Mouse (Mus musculus) brown adipose tissue, adult 24 weeks (tissue): ENCODE results near the gene Tnfsfm13. TPM values are rescaled to one million over a fixed set of nuclear protein-coding genes. Genes with fewer than 3 reads are reported as not detected.

ENCODE experiments used
- H3K27ac ChIP-seq: fragments of 200-500 bp; replicated peaks from 2 replicates; pipeline ENCODE4 v1.5.1; 2012; ENCODE audit warnings: low read depth, mild to moderate bottlenecking, low read length
- H3K4me1 ChIP-seq: fragments of 200-500 bp; 2 replicates; pipeline ENCODE4 v1.6.1; 2012; ENCODE audit warnings: low read length, mixed read lengths; ENCODE audit not compliant: control insufficient read depth, insufficient read depth, insufficient read length
- H3K4me3 ChIP-seq: fragments of 200-500 bp; 2 replicates; pipeline ENCODE4 v1.5.1; 2012; ENCODE audit warnings: low read depth, mild to moderate bottlenecking, low read length, moderate library complexity; ENCODE audit not compliant: insufficient read depth
- polyA plus RNA-seq: library from polyadenylated mRNA; stranded (reverse); fragments of >200 nt; gene quantifications from 2 replicates; pipeline ENCODE4 v1.2.4, GENCODE M21; 2012; ENCODE audit not compliant: missing spikeins, insufficient read depth, insufficient read length

Gene Tnfsfm13
- polyA plus RNA-seq, 1 experiment: 0.99 TPM

DNA sequence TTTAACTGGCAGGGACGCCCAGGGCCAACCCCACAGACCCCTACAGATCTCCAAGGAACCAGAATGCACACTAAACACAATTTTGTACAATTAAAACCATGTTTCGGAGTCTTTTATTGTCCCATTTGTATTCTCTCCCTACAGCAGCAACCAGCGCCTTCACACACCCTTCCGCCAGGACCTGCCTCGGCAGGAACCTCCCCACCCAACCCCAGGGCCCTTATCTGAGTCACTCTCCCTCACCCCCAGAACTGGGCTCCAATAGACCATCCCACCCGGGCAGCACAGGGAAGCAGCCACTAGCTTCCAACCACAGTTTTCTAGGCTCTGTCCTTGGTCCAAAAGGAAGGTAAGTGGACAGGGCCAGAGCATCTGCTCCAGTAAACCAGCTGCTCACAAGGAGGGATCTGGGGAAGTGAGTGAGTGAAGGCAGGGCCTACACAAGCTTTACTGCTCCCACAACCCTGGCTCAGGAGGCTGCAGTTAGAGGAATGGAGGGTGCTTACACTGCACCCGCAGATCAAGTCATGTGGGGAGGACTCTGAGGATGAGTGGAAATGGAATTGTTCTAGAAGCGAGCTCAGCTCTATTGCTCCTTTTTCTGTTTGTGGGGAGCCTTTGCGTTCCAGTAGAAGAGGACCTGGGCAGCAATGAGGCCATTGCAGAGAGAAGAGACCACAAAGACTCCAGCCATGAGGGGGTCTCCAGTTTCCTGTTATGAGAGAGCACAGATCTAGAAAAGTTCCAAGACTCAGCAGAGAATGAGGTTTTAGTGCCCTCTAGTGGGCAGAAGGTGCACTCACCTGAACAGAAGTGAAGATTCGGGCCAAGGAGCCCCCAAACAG lies 39.1 kb downstream of the Tnfsfm13 start:
- H3K4me3 ChIP-seq: no peak overlapping the region
- H3K27ac ChIP-seq: no peak overlapping the region
- no peaks in the 10 kb centered on the region; the same call in 1 of the 2 replicates for H3K4me1 ChIP-seq

DNA sequence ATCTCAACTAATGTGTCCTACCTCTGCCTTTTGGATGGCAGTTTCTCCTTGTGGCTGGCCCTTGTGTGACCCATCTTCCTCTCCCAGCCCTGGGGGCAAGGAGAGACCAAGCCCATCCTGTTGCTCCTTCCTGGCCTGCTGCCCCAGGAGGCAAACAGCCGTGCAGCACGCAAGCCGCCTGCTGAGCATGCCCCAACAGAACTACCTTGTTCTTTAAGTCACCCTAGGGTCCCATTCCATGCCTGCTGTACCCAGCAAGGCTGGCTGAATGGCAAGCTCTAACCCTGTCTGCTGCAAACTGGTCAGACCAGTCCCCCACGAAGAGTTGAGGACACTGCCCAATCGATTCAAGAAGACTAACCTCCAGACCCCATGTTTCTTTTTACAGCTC lies 39.8 kb downstream of the Tnfsfm13 start:
- no peak overlapping the region for H3K4me3 ChIP-seq
- no peaks in the 10 kb centered on the region; the same call in 1 of the 2 replicates for H3K4me1 ChIP-seq

DNA sequence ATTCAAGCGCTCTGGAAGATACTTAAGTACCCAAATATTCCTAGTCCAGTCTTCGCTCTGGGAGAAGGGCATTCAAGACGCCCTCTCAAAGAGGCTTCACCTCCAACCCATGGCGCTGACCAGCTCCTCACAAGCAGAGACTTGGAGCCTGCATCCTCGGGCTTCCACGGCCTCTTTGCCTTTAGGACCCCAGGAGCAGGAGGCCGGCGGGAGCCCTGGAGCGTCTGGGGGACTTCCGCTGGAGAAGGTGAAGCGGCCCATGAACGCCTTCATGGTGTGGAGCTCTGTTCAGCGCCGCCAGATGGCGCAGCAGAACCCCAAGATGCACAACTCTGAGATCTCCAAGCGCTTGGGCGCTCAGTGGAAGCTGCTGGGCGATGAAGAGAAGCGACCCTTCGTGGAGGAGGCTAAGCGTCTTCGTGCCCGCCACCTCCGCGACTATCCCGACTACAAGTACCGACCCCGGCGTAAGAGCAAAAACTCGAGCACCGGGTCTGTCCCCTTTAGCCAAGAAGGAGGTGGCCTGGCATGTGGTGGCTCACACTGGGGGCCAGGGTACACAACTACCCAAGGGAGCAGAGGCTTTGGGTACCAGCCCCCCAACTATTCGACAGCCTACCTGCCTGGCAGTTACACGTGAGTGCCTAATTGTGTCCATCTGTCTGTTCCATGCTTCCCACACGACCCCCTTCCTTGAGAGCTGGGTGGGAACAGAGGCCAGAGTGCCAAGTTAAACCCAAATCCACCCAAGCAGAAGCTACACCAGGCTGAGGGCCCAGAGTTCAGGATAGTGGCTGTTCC lies 40.4 kb downstream of the Tnfsfm13 start, which contains the start of gene Sox15:
Gene Sox15, plus strand, starts transcription at position 51 of the 801 bp plus-strand sequence.
- H3K4me1 ChIP-seq: no peaks in the 10 kb centered on the region; the same call in 1 of the 2 replicates
- no peak within 1 kb of the TSS for H3K4me3 ChIP-seq
- no peak within 1 kb of the TSS for H3K27ac ChIP-seq

More for the DNA sequence above, 39.8 kb downstream of the Tnfsfm13 start:
- no peak overlapping the region for H3K27ac ChIP-seq

DNA sequence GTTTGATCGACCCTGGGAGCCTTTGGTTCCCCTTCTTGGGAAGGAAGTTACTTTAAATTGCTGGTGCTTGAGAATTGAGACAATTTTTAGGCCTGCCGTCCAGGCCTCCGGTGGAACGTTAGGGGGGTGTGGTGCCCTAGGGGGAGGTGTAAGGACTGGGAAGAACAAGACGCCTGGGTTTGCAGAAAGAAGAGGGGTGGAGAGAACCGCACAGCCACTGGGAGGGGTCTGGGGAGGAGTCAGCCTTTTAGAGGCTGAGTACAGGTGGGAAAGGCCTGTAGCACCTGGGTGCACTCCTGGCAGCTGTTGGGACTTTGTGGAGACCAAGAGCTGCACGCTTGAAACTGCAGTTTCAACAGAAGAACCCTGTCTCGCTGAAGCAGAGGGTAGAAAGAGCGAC lies 41.1 kb downstream of the Tnfsfm13 start:
- Histone ChIP-seq H3K27ac (no peak overlapping the region), H3K4me1 (no peaks in the 10 kb centered on the region; the same call in 1 of the 2 replicates), H3K4me3 (no peak overlapping the region)

DNA sequence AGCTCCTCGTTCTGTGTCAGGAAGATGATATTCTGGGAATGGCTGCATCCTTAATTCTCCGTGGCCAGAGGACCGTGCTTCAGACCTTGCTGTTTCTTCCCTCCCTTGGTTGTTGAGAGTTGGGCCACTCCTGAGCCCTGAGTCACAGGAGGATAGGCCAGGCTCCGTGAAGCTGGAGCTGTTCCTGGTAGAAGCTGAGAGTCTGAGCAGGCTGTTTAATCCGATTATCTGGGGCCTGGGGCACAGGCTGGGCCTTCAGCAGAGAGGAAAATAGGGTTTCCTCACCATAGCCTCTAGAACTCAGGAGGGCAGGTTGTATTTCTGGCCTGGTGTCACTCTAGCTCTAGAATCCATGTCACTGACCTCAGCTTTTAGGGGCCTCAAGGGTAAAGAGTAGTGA lies 42.5 kb downstream of the Tnfsfm13 start:
- Histone ChIP-seq H3K4me3 (no peak overlapping the region), H3K4me1 (no peaks in the 10 kb centered on the region; the same call in 1 of the 2 replicates), H3K27ac (no peak overlapping the region)

DNA sequence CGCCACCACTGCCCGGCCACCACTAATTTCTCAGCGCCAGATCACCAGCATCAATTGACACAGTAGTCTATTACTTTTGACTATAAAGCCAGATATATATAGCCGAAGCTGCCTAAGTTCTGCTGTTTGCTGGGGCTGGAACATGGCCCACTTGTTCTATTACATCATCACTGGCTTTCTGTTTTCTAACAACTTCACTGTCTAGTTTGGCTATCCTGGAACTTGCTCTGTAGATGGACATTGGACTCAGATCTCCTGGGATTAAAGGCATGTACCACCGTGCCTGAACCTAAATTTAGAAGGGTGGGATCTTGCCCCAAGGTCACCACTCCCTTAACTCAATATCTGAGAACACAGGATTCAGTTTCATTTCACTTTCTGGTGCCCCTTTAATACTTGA lies 50.0 kb downstream of the Tnfsfm13 start:
- H3K27ac ChIP-seq: no peak overlapping the region
- no peak overlapping the region for H3K4me3 ChIP-seq
- no peaks in the 10 kb centered on the region for H3K4me1 ChIP-seq

DNA sequence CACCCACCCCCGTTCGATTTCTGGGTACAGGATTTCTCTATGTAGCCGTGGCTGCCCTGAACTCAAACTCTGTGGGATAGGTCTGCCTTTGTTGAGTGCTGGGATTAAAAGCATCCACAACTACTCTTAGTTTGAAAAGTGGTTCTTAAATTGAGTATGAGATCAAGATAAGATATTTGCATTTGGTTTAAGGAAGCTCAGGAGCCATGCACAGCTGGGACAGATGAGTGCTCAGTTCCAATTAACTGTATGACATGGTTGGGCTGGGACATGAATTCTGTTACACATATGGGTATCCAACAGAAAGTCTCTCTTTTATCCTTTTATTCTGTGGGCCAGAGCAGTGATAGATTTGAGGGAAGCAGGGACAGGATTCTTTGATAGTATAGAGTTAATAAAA lies 60.4 kb downstream of the Tnfsfm13 start:
- H3K4me3 ChIP-seq: no peak overlapping the region
- H3K4me1 ChIP-seq: 0 out of 2 replicates have a peak, but pooled peaks cover 2% of the 10 kb centered on the region
- H3K27ac ChIP-seq: no peak overlapping the region

DNA sequence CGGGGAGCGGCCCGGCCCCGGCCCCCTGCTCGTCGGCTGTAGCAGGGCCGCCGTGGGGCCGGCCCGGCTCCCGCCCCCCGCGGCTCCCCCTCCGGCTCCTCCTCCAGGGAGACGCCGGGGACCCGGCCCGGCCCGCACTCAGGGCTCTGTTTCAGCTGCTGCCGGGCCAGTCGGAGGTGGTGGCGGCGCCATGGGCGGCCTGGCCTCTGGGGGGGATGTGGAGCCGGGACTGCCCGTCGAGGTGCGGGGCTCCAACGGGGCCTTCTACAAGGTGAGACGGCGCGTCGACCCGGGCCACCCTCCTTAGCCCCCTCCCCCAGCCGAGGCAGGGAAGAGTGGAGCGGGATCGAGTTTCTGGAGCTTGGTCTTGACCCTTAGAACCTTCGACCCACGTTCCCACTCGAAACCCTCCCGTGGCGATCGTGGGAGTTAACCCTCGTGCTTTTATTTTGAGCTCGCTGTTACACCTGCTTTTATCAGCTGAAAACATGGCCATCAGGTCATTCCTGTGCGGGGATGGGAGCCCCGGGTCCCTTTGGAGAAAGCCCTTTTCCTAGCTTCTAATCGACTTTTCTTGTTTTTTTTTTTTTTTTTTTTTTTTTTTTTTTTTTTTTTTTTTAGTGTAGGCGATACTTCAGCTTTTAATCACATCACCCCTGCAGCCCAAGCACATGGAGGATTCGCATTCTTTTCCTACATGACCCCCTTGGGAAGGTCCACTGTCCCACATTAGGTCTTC lies 62.6 kb downstream of the Tnfsfm13 start:
- H3K4me1 ChIP-seq: 0 out of 2 replicates have a peak, but pooled peaks cover 2% of the 10 kb centered on the region
- peak overlapping the region; percentile 97 for H3K4me3 ChIP-seq
- peak overlapping the region; percentile 55 for H3K27ac ChIP-seq

Other genes starting within 250 kb of the Tnfsfm13 start
- not detected in 2 replicates for gene Dnah2, start 147.0 kb downstream of the Tnfsfm13 start, polyA plus RNA-seq
- not detected in 2 replicates for gene Efnb3, start 135.9 kb downstream of the Tnfsfm13 start, polyA plus RNA-seq
- gene Wrap53, start 115.8 kb downstream of the Tnfsfm13 start, polyA plus RNA-seq: 10.7 and 10.9 TPM in 2 replicates
- 13.6 and 18.3 TPM in 2 replicates for gene Trp53, start 115.7 kb downstream of the Tnfsfm13 start, polyA plus RNA-seq
- gene Atp1b2, start 90.2 kb downstream of the Tnfsfm13 start, polyA plus RNA-seq: 6.7 and 8.3 TPM in 2 replicates
- not detected in 2 replicates for gene Shbg, start 78.2 kb downstream of the Tnfsfm13 start, polyA plus RNA-seq
- 8.6 and 10.9 TPM in 2 replicates for gene Sat2, start 74.1 kb downstream of the Tnfsfm13 start, polyA plus RNA-seq
- gene Fxr2, start 63.1 kb downstream of the Tnfsfm13 start, polyA plus RNA-seq: 27.8 and 29.5 TPM in 2 replicates
- gene Sox15, start 40.8 kb downstream of the Tnfsfm13 start, polyA plus RNA-seq: not detected in 2 replicates
- 73.8 and 102 TPM in 2 replicates for gene Mpdu1, start 33.5 kb downstream of the Tnfsfm13 start, polyA plus RNA-seq
- 10.3 and 12.1 TPM in 2 replicates for gene Cd68, start 29.9 kb downstream of the Tnfsfm13 start, polyA plus RNA-seq
- gene Eif4a1, start 23.7 kb downstream of the Tnfsfm13 start, polyA plus RNA-seq: 268 and 317 TPM in 2 replicates
- gene Senp3, start 14.0 kb downstream of the Tnfsfm13 start, polyA plus RNA-seq: 49.9 and 65.3 TPM in 2 replicates
- 4.1 and 4.9 TPM in 2 replicates for gene Tnfsf13, start 10.3 kb downstream of the Tnfsfm13 start, polyA plus RNA-seq
- 12.7 and 13.7 TPM in 2 replicates for gene Tnfsf12, start 249 bp downstream of the Tnfsfm13 start, polyA plus RNA-seq
- gene Polr2a, start 62.5 kb upstream of the Tnfsfm13 start, polyA plus RNA-seq: 10.4 and 16.5 TPM in 2 replicates
- gene Slc35g3, start 65.9 kb upstream of the Tnfsfm13 start, polyA plus RNA-seq: not detected in 2 replicates
- 17.2 and 23.6 TPM in 2 replicates for gene Zbtb4, start 69.8 kb upstream of the Tnfsfm13 start, polyA plus RNA-seq
- gene Chrnb1, start 99.8 kb upstream of the Tnfsfm13 start, polyA plus RNA-seq: 1.7 and 2.4 TPM in 2 replicates
- 5.6 and 7.5 TPM in 2 replicates for gene Fgf11, start 105.8 kb upstream of the Tnfsfm13 start, polyA plus RNA-seq
- gene Tmem102, start 109.5 kb upstream of the Tnfsfm13 start, polyA plus RNA-seq: 1.2 TPM in 1 of 2 replicates, not detected in the other
- not detected in 2 replicates for gene Gm39566, start 119.2 kb upstream of the Tnfsfm13 start, polyA plus RNA-seq
- gene Spem2, start 122.4 kb upstream of the Tnfsfm13 start, polyA plus RNA-seq: not detected in 2 replicates
- gene Spem1, start 126.1 kb upstream of the Tnfsfm13 start, polyA plus RNA-seq: not detected in 2 replicates
- 1.8 and 2.7 TPM in 2 replicates for gene Nlgn2, start 141.7 kb upstream of the Tnfsfm13 start, polyA plus RNA-seq
- gene Tmem256, start 142.4 kb upstream of the Tnfsfm13 start, polyA plus RNA-seq: 206 and 248 TPM in 2 replicates
- 18.7 TPM in 2 replicates for gene Plscr3, start 150.3 kb upstream of the Tnfsfm13 start, polyA plus RNA-seq
- gene Tnk1, start 162.6 kb upstream of the Tnfsfm13 start, polyA plus RNA-seq: not detected in 2 replicates
- gene Tmem95, start 181.9 kb upstream of the Tnfsfm13 start, polyA plus RNA-seq: not detected in 2 replicates
- gene Kctd11, start 185.3 kb upstream of the Tnfsfm13 start, polyA plus RNA-seq: 2.5 and 3.3 TPM in 2 replicates
- not detected in 2 replicates for gene Acap1, start 199.4 kb upstream of the Tnfsfm13 start, polyA plus RNA-seq
- gene 2810408A11Rik, start 204.9 kb upstream of the Tnfsfm13 start, polyA plus RNA-seq: 3.2 TPM in 1 of 2 replicates, not detected in the other
- 16.9 and 18.4 TPM in 2 replicates for gene Neurl4, start 205.0 kb upstream of the Tnfsfm13 start, polyA plus RNA-seq
- gene Gps2, start 217.8 kb upstream of the Tnfsfm13 start, polyA plus RNA-seq: 23.6 and 24.3 TPM in 2 replicates
- 424 and 439 TPM in 2 replicates for gene Eif5a, start 225.9 kb upstream of the Tnfsfm13 start, polyA plus RNA-seq
- 37.9 and 76.4 TPM in 2 replicates for gene Ybx2, start 239.7 kb upstream of the Tnfsfm13 start, polyA plus RNA-seq